2 mouse cellular contexts compared by ENCODE assay signal in genomic region chr11:70180496-70180895, GRCm38 (mm10).
A peak's percentile ranks its signal among the peaks of the same experiment; 100 is the strongest.
TF ChIP-seq lines count a peak whose summit lies in the region.

No protein-coding gene starts in this region.

TF ChIP-seq in CH12.LX, 34 proteins besides CTCF, POLR2A, EP300 and RAD21:
- TF ChIP-seq BHLHE40 (IDR thresholded peaks at IDR 0.05; ENCODE audit: low read depth, low read length) (no peak), ZNF384 (IDR thresholded peaks at IDR 0.05; ENCODE audit: low read depth, low read length) (peak; percentile 64)

TF ChIP-seq in ES-E14, 5 proteins besides CTCF, POLR2A, EP300 and RAD21:
- TF ChIP-seq MAFK (IDR thresholded peaks at IDR 0.05; ENCODE audit: insufficient read depth, low read depth, low read length) (no peak), HCFC1 (IDR thresholded peaks at IDR 0.05; ENCODE audit: borderline replicate concordance, insufficient read depth, low read length) (no peak), ZC3H11A (IDR thresholded peaks at IDR 0.05; ENCODE audit: borderline replicate concordance, low read depth, low read length) (no peak), ZNF384 (IDR thresholded peaks at IDR 0.05; ENCODE audit: low read depth, low read length) (peak; percentile 75; the same call in 1 of the 2 replicates), CHD2 (IDR thresholded peaks at IDR 0.05; ENCODE audit: low read depth, low read length) (no peak)
TF ChIP-seq in ES-E14: peak in this region for 1.
